Mouse (Mus musculus): Measurements from ENCODE around the gene Cpa2. TPM values are rescaled to one million over a fixed set of nuclear protein-coding genes. Genes with fewer than 3 reads are reported as not detected.

Gene Cpa2
- polyA plus RNA-seq, 2 experiments, result 0.60 to 2.1 TPM

- Histone ChIP-seq H3K4me1 (replicated peaks; ENCODE audit: control insufficient read depth in 2 of 2, insufficient read depth in 2 of 2, low read length in 1 of 2) (0 out of 4 replicates have a peak, but pooled peaks cover 0 to 2% of the 10 kb centered on the region in 2 experiments), H3K9ac (replicated peaks) (no peak overlapping the region), H3K27ac (no peak overlapping the region), H3K4me2 (ENCODE audit: low read depth) (no peak overlapping the region), H3K9me3 (ENCODE audit: control insufficient read depth, low read length) (no peaks in the 10 kb centered on the region), H3K27me3 (ENCODE audit: control insufficient read depth, insufficient read depth, low read length) (peaks cover 10% of the 10 kb centered on the region), H3K36me3 (replicated peaks; ENCODE audit: control insufficient read depth, insufficient read depth, low read depth) (no peaks in the 10 kb centered on the region), H3K4me3 (ENCODE audit: insufficient read depth in 1 of 2, low read depth in 2 of 2, low read length in 2 of 2) (no peak overlapping the region)
- ATAC-seq (ENCODE audit: insufficient read depth) (no peak), DNase-seq (ENCODE audit: low read depth in 3 of 3, low spot score in 3 of 3) (no peak)
- WGBS (ENCODE audit: insufficient replicate concordance), result 73% methylated on average over 5 of the region's 5 CpGs
- TF ChIP-seq EP300 (IDR thresholded peaks at IDR 0.05; ENCODE audit: low read depth) (no peak), CTCF (IDR thresholded peaks at IDR 0.05; ENCODE audit: low read depth) (no peak)
Measured at GRCm38 (mm10) chr6:30554621-30555170, 13.3 kb downstream of the Cpa2 start.

GRCm38 (mm10) chr6:30556080-30556479, 14.7 kb downstream of the Cpa2 start:
- Histone ChIP-seq H3K9ac (replicated peaks) (no peak overlapping the region), H3K36me3 (replicated peaks; ENCODE audit: control insufficient read depth, insufficient read depth, low read depth) (no peaks in the 10 kb centered on the region), H3K4me3 (ENCODE audit: insufficient read depth in 1 of 2, low read depth in 2 of 2, low read length in 2 of 2) (no peak overlapping the region), H3K9me3 (ENCODE audit: control insufficient read depth, low read length) (no peaks in the 10 kb centered on the region), H3K4me2 (ENCODE audit: low read depth) (no peak overlapping the region), H3K27me3 (ENCODE audit: control insufficient read depth, insufficient read depth, low read length) (peaks cover 7% of the 10 kb centered on the region), H3K27ac (no peak overlapping the region), H3K4me1 (replicated peaks; ENCODE audit: control insufficient read depth in 2 of 2, insufficient read depth in 2 of 2, low read length in 1 of 2) (0 out of 4 replicates have a peak, but pooled peaks cover 0 to 2% of the 10 kb centered on the region in 2 experiments)
- WGBS (ENCODE audit: insufficient replicate concordance), result 24% methylated on average over 4 of the region's 9 CpGs
- TF ChIP-seq EP300 (IDR thresholded peaks at IDR 0.05; ENCODE audit: low read depth) (no peak), CTCF (IDR thresholded peaks at IDR 0.05; ENCODE audit: low read depth) (no peak)
- ATAC-seq (ENCODE audit: insufficient read depth) (no peak), DNase-seq (ENCODE audit: low read depth in 3 of 3, low spot score in 3 of 3) (no peak)

DNA sequence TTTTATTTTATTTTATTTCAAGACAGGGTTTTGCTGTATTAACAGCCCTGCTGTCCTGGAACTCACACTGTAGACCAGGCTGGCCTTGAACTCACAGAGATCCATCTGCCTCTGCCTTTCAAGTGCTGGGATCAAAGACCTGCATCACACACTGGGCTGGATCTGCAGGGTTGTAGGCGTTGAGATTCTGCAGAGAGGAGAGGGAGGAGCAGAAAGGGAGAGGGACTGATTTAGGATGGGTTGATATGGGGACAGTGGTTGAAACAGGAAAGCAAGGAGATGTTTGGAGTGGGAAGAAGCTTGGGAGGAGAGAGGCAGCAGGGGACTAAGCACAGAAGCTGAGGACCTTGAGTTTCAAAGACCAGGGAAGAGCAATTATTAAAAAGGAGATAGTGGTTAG, 18.3 kb downstream of the Cpa2 start:
- no peak for ATAC-seq (ENCODE audit: insufficient read depth)
- Histone ChIP-seq H3K9ac (replicated peaks) (no peak overlapping the region), H3K36me3 (replicated peaks; ENCODE audit: control insufficient read depth, insufficient read depth, low read depth) (no peaks in the 10 kb centered on the region), H3K27ac (no peak overlapping the region), H3K4me1 (replicated peaks; ENCODE audit: control insufficient read depth in 2 of 2, insufficient read depth in 2 of 2, low read length in 1 of 2) (no peaks in the 10 kb centered on the region), H3K9me3 (ENCODE audit: control insufficient read depth, low read length) (no peaks in the 10 kb centered on the region), H3K4me2 (ENCODE audit: low read depth) (no peak overlapping the region), H3K4me3 (ENCODE audit: insufficient read depth in 1 of 2, low read depth in 2 of 2, low read length in 2 of 2) (no peak overlapping the region), H3K27me3 (ENCODE audit: control insufficient read depth, insufficient read depth, low read length) (no peaks in the 10 kb centered on the region)
- WGBS (ENCODE audit: insufficient replicate concordance), result 32% methylated on average over 1 of the region's 1 CpGs
- no peak for DNase-seq (ENCODE audit: low read depth in 3 of 3, low spot score in 3 of 3)
- TF ChIP-seq EP300 (IDR thresholded peaks at IDR 0.05; ENCODE audit: low read depth) (no peak), CTCF (IDR thresholded peaks at IDR 0.05; ENCODE audit: low read depth) (no peak)

DNA sequence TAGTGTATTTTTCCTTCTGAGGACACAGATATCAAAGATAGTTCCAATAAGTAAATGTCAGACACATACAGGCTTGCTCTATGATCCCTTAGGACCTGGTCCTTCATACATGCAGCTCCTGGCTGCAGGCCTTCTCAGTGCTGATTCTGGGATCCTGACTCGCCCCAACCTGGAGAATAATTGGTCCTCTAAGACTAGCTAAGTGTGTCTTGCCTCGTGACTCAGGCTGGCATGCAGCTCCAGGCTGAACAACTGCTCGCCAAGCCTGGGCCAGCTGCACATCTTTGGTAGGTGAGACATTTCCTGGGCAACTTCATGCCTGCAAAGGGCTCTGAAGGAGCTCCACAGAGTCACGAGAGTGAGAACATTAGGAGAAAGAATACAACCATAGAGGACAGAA, 20.8 kb downstream of the Cpa2 start:
- Histone ChIP-seq H3K27ac (no peak overlapping the region), H3K27me3 (ENCODE audit: control insufficient read depth, insufficient read depth, low read length) (no peaks in the 10 kb centered on the region), H3K4me1 (replicated peaks; ENCODE audit: control insufficient read depth in 2 of 2, insufficient read depth in 2 of 2, low read length in 1 of 2) (no peaks in the 10 kb centered on the region), H3K36me3 (replicated peaks; ENCODE audit: control insufficient read depth, insufficient read depth, low read depth) (no peaks in the 10 kb centered on the region), H3K4me2 (ENCODE audit: low read depth) (no peak overlapping the region), H3K9ac (replicated peaks) (no peak overlapping the region), H3K9me3 (ENCODE audit: control insufficient read depth, low read length) (no peaks in the 10 kb centered on the region), H3K4me3 (ENCODE audit: insufficient read depth in 1 of 2, low read depth in 2 of 2, low read length in 2 of 2) (no peak overlapping the region)
- TF ChIP-seq CTCF (IDR thresholded peaks at IDR 0.05; ENCODE audit: low read depth), result no peak
- DNase-seq (ENCODE audit: low read depth in 3 of 3, low spot score in 3 of 3) (no peak), ATAC-seq (ENCODE audit: insufficient read depth) (no peak)
- WGBS (ENCODE audit: insufficient replicate concordance), result 39% methylated on average over 4 of the region's 4 CpGs

- no peaks in the 10 kb centered on the region for H3K9me3 ChIP-seq (ENCODE audit: control insufficient read depth, low read length)
- ATAC-seq (ENCODE audit: insufficient read depth) (no peak), DNase-seq (ENCODE audit: low read depth in 3 of 3, low spot score in 3 of 3) (no peak)
- H3K27me3 ChIP-seq (ENCODE audit: control insufficient read depth, insufficient read depth, low read length), result no peaks in the 10 kb centered on the region
- H3K27ac ChIP-seq, result no peak overlapping the region
- no peak overlapping the region for H3K4me2 ChIP-seq (ENCODE audit: low read depth)
- no peak overlapping the region for H3K4me3 ChIP-seq (ENCODE audit: insufficient read depth in 1 of 2, low read depth in 2 of 2, low read length in 2 of 2)
- H3K4me1 ChIP-seq (replicated peaks; ENCODE audit: control insufficient read depth in 2 of 2, insufficient read depth in 2 of 2, low read length in 1 of 2), result no peaks in the 10 kb centered on the region
- WGBS (ENCODE audit: insufficient replicate concordance), result 49% methylated on average over 6 of the region's 6 CpGs
- TF ChIP-seq CTCF (IDR thresholded peaks at IDR 0.05; ENCODE audit: low read depth), result no peak
- no peak for TF ChIP-seq EP300 (IDR thresholded peaks at IDR 0.05; ENCODE audit: low read depth)
- no peaks in the 10 kb centered on the region for H3K36me3 ChIP-seq (replicated peaks; ENCODE audit: control insufficient read depth, insufficient read depth, low read depth)
- no peak overlapping the region for H3K9ac ChIP-seq (replicated peaks)
Measured at GRCm38 (mm10) chr6:30563575-30563974, 22.2 kb downstream of the Cpa2 start.

Measured in liver, embryonic 14.5 days (tissue).